Mouse (Mus musculus): Measurements from ENCODE around the gene Pxn. TPM values are rescaled to one million over a fixed set of nuclear protein-coding genes. Genes with fewer than 3 reads are reported as not detected.

The Pxn gene
- polyA plus RNA-seq, 1 experiment from 2014 or later = 25.2 TPM

DNA sequence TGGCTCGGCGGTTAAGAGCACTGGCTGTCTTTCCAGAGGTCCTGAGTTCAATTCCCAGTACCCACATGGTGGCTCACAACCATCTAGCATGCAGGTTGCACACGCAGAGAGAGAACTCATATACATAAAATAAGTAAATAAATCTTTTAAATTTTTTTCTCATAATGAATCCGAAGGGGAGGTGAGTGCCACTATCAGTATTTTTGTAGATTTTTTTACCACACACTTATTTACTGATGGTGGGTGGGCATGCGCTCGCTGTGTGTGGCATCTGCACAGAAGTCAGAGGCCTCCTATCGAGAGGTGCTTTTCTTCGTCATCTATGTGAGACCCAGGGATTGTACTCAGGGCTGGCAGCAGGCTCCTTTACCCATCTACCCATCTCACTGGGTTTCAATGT is 19.1 kb upstream of the Pxn start:
- no peaks in the 10 kb centered on the region for H3K9me3 ChIP-seq (ENCODE audit: low read depth, low read length)
- WGBS = 76% methylated on average over 8 of the region's 8 CpGs
- no peak for DNase-seq
- H3K27me3 ChIP-seq (ENCODE audit: insufficient read depth, low read length) = no peaks in the 10 kb centered on the region
- no peak overlapping the region for H3K4me3 ChIP-seq (ENCODE audit: low read depth, low read length)
- no peak overlapping the region for H3K27ac ChIP-seq (ENCODE audit: low read depth)
- ATAC-seq (ENCODE audit: insufficient read depth) = no peak
- H3K4me1 ChIP-seq (ENCODE audit: insufficient read depth) = 0 out of 2 replicates have a peak, but pooled peaks cover 3% of the 10 kb centered on the region
- H3K36me3 ChIP-seq (ENCODE audit: insufficient read depth) = no peaks in the 10 kb centered on the region
- no peak for TF ChIP-seq CTCF (IDR thresholded peaks at IDR 0.05; ENCODE audit: low read depth)
- H3K4me2 ChIP-seq = no peak overlapping the region
- H3K9ac ChIP-seq = no peak overlapping the region

DNA sequence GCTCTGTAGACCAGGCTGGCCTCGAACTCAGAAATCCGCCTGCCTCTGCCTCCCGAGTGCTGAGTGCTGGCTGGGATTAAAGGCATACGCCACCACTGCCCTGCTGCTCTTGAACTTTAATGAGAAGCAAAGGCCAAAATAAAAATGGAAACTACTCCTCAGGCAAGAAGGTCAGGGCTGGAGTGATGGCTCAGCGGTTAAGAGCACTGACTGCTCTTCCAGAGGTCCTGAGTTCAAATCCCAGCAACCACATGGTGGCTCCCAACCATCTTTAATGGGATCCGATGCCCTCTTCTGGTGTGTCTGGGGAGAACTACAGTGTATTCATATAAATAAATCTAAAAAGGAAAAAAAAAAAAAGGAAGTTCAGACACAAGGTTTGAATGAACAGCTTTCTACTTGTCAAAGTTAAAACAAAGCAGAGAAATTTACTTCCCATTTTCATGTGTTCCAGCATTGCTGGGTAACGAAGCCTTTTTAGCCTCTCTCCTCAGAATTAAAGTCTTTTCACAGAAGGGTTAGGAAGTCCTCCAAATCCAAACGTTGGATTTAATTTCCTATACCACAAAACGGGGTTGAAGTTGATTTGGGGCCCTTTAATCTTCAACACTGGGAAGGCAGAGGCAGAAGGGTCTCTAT is 18.4 kb upstream of the Pxn start:
- TF ChIP-seq CTCF (IDR thresholded peaks at IDR 0.05; ENCODE audit: low read depth) = no peak
- no peak overlapping the region for H3K27ac ChIP-seq (ENCODE audit: low read depth)
- no peaks in the 10 kb centered on the region for H3K27me3 ChIP-seq (ENCODE audit: insufficient read depth, low read length)
- WGBS = 72% methylated on average over 9 of the region's 9 CpGs
- no peak overlapping the region for H3K4me2 ChIP-seq
- H3K36me3 ChIP-seq (ENCODE audit: insufficient read depth) = no peaks in the 10 kb centered on the region
- DNase-seq (no peak), ATAC-seq (ENCODE audit: insufficient read depth) (no peak)
- H3K4me1 ChIP-seq (ENCODE audit: insufficient read depth) = 0 out of 2 replicates have a peak, but pooled peaks cover 3% of the 10 kb centered on the region
- no peaks in the 10 kb centered on the region for H3K9me3 ChIP-seq (ENCODE audit: low read depth, low read length)
- H3K4me3 ChIP-seq (ENCODE audit: low read depth, low read length) = no peak overlapping the region
- no peak overlapping the region for H3K9ac ChIP-seq

GRCm38 (mm10) chr5:115488841-115489698 is 17.4 kb upstream of the Pxn start:
- 0 out of 2 replicates have a peak, but pooled peaks cover 5% of the 10 kb centered on the region for H3K4me1 ChIP-seq (ENCODE audit: insufficient read depth)
- H3K36me3 ChIP-seq (ENCODE audit: insufficient read depth) = no peaks in the 10 kb centered on the region
- ATAC-seq (ENCODE audit: insufficient read depth) = peak; percentile 64
- no peak for TF ChIP-seq CTCF (IDR thresholded peaks at IDR 0.05; ENCODE audit: low read depth)
- H3K27ac ChIP-seq (ENCODE audit: low read depth) = peak overlapping the region; percentile 100
- peak overlapping the region; percentile 33 for H3K4me3 ChIP-seq (ENCODE audit: low read depth, low read length)
- H3K4me2 ChIP-seq = peak overlapping the region; percentile 66
- no peaks in the 10 kb centered on the region for H3K9me3 ChIP-seq (ENCODE audit: low read depth, low read length)
- DNase-seq = peak; percentile 93
- H3K9ac ChIP-seq = peak overlapping the region; percentile 76
- no peaks in the 10 kb centered on the region for H3K27me3 ChIP-seq (ENCODE audit: insufficient read depth, low read length)
- 1% methylated on average over 38 of the region's 39 CpGs for WGBS

DNA sequence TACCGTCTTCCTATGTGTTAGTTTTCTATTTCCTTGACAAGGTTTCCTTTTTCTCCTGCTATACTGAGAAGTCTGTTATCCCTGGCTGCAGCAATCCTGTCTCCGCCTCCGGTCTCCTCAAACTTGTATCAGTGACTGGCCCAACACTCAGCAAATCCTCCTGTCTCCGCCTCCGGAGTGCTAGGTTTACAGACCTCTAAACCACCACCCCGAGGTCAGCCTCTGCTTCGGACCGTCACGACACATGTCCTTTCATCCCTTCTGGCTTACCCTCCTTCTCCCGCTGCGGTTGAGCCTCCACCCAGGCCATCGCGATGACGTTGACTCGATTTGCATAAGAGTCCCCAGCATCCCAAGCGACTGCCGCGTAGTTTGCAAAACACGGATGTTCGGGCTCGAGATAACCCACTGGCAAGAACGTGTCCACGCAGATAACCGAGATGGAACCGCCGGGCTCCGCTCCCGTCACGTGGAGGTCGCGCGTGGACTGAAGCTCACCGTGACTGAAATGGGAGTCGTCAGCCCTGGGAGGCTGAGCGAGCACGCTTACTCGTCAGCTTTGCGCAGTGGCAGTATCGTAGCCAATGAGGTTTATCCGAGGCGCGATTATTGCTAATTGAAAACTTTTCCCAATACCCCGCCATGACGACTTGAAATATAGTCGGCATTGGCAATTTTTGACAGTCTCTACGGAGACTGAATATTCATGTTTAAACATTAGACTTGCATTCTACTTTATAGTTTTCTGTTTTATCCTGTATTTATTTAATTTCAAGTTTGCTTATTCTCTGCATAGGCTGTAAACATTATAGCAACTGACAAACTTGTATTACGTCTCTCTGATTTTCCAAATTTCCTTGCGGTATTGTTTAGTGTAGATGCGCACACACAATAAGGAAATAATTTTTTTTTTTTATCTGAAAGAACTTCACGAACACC is 16.5 kb upstream of the Pxn start:
- H3K4me2 ChIP-seq = peak overlapping the region; percentile 66
- under 1% methylated on average over 50 of the region's 50 CpGs for WGBS
- H3K9me3 ChIP-seq (ENCODE audit: low read depth, low read length) = no peaks in the 10 kb centered on the region
- no peak for TF ChIP-seq CTCF (IDR thresholded peaks at IDR 0.05; ENCODE audit: low read depth)
- DNase-seq (peak; percentile 92), ATAC-seq (ENCODE audit: insufficient read depth) (peak; percentile 79)
- H3K36me3 ChIP-seq (ENCODE audit: insufficient read depth) = no peaks in the 10 kb centered on the region
- H3K27me3 ChIP-seq (ENCODE audit: insufficient read depth, low read length) = no peaks in the 10 kb centered on the region
- peak overlapping the region; percentile 100 for H3K27ac ChIP-seq (ENCODE audit: low read depth)
- H3K9ac ChIP-seq = peak overlapping the region; percentile 76
- H3K4me3 ChIP-seq (ENCODE audit: low read depth, low read length) = peak overlapping the region; percentile 28
- H3K4me1 ChIP-seq (ENCODE audit: insufficient read depth) = 0 out of 2 replicates have a peak, but pooled peaks cover 5% of the 10 kb centered on the region

GRCm38 (mm10) chr5:115490638-115491000 is 15.9 kb upstream of the Pxn start:
- no peaks in the 10 kb centered on the region for H3K36me3 ChIP-seq (ENCODE audit: insufficient read depth)
- no peaks in the 10 kb centered on the region for H3K27me3 ChIP-seq (ENCODE audit: insufficient read depth, low read length)
- peak overlapping the region; percentile 66 for H3K4me2 ChIP-seq
- H3K4me3 ChIP-seq (ENCODE audit: low read depth, low read length) = no peak overlapping the region
- H3K4me1 ChIP-seq (ENCODE audit: insufficient read depth) = 0 out of 2 replicates have a peak, but pooled peaks cover 5% of the 10 kb centered on the region
- no peak for TF ChIP-seq CTCF (IDR thresholded peaks at IDR 0.05; ENCODE audit: low read depth)
- H3K27ac ChIP-seq (ENCODE audit: low read depth) = peak overlapping the region; percentile 100
- H3K9me3 ChIP-seq (ENCODE audit: low read depth, low read length) = no peaks in the 10 kb centered on the region
- no peak overlapping the region for H3K9ac ChIP-seq
- 9% methylated on average over 8 of the region's 8 CpGs for WGBS
- ATAC-seq (ENCODE audit: insufficient read depth) = no peak
- DNase-seq = no peak

GRCm38 (mm10) chr5:115491076-115491475 is 15.4 kb upstream of the Pxn start:
- no peak for TF ChIP-seq CTCF (IDR thresholded peaks at IDR 0.05; ENCODE audit: low read depth)
- H3K4me3 ChIP-seq (ENCODE audit: low read depth, low read length) = no peak overlapping the region
- H3K27me3 ChIP-seq (ENCODE audit: insufficient read depth, low read length) = no peaks in the 10 kb centered on the region
- no peak for ATAC-seq (ENCODE audit: insufficient read depth)
- DNase-seq = no peak
- H3K4me2 ChIP-seq = peak overlapping the region; percentile 66; the same call in 1 of the 2 replicates
- H3K9me3 ChIP-seq (ENCODE audit: low read depth, low read length) = no peaks in the 10 kb centered on the region
- H3K9ac ChIP-seq = no peak overlapping the region
- H3K36me3 ChIP-seq (ENCODE audit: insufficient read depth) = no peaks in the 10 kb centered on the region
- H3K4me1 ChIP-seq (ENCODE audit: insufficient read depth) = 0 out of 2 replicates have a peak, but pooled peaks cover 5% of the 10 kb centered on the region
- peak overlapping the region; percentile 100 for H3K27ac ChIP-seq (ENCODE audit: low read depth)
- WGBS = 30% methylated on average over 5 of the region's 5 CpGs
